Mouse (Mus musculus) 3T3-L1 (cell line): ENCODE data around the gene Napa.
A peak's percentile ranks its signal among the peaks of the same experiment; 100 is the strongest.

Experiments used
- DNase-seq: peaks from one replicate; pipeline ENCODE4 v3.0.0-alpha.2; 2015; ENCODE audit warnings: low read depth, low spot score

Gene Napa

GRCm38 (mm10) chr7:16130956-16131634 lies 32.8 kb downstream of the Napa start:
- no peak for DNase-seq

GRCm38 (mm10) chr7:16132161-16132581 lies 33.9 kb downstream of the Napa start:
- DNase-seq, result no peak

GRCm38 (mm10) chr7:16132926-16133325 lies 34.7 kb downstream of the Napa start:
- DNase-seq, result no peak

- DNase-seq, result no peak
Observed at GRCm38 (mm10) chr7:16133691-16134090, 35.4 kb downstream of the Napa start.

DNA sequence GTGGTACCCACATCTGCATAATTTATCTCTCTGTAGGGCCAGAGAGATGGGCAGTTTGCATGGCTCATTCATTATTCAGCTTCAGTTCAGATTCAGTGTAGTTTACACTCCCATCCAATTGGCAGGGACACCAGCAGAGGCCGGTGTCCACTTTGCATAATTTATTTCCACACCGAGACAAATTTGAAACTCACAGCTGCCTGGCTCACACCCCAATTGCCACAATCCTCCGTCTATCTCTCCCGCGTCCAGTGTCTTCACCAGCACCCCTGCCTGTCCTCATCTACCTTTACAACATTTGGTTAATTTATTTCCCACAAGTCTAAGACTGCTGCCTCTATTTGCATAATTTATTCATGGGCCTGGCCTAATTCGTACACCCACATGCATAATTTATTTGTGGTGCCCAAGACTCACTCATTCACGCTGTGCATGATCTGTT lies 36.7 kb downstream of the Napa start:
- no peak for DNase-seq

- DNase-seq, result no peak
Observed at GRCm38 (mm10) chr7:16146489-16147410, 48.5 kb downstream of the Napa start.

GRCm38 (mm10) chr7:16147643-16148042 lies 49.4 kb downstream of the Napa start:
- DNase-seq, result peak; percentile 18

DNA sequence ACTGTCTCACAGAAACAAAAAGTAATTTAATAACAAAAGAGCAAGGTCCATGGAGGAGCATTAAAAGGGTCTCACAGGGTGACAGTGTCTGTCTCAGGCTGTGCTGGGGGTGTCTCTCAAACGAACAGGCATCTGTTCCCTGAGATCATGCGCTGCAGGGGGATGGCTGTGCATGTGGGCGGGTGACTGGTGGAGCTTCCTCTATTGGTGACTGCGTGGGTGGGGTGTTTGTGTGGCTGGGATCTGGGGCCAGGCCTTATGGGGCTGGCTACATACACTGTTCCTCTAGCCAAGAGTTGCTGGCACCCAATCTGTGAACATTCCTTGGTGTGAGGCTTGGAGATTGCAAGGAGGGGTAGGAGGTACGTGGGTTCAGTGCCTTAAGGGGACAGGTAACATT lies 51.0 kb downstream of the Napa start:
- no peak for DNase-seq

DNA sequence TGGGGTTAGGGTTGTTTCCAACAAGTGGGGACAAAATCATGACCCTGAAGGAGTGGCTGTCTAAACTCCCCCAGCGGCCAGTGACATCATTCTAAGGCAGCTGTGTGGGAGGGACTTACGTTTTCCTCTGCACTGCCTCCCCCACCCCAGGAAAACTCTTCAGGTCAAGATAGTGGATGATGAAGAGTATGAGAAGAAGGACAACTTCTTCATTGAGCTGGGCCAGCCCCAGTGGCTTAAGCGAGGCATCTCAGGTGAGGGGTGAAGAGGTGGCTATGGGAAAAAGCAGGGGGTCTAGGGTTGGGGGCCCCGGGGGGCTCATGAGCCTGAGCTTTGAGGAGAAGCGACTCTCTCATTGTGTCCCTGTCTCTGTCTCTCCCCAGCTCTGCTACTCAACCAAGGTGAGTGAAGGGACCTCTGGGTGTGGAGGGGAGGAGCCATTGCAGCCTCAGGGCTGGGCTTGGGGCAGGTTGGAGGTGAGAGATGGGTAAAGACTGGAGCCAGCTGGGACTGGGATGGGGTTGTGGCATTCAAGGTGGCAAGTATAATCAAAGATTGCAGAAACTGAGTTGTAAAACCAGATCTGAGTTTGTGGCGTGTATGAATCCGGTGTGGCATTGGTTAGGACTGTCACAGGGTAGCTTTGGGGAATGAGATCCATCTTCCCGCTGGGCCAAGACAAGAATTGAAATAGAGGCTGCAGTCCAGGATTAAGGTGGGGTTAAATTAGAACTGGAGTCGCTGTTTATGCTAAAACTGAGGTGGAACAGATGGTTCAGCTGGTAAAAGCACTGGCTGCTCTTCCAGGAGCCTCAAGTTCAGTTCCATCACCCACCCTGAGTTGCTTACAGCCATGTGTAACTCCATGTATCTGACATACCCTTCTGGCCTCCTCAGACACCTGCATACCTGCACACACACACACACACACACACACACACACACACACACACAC lies 52.2 kb downstream of the Napa start:
- DNase-seq, result no peak

DNA sequence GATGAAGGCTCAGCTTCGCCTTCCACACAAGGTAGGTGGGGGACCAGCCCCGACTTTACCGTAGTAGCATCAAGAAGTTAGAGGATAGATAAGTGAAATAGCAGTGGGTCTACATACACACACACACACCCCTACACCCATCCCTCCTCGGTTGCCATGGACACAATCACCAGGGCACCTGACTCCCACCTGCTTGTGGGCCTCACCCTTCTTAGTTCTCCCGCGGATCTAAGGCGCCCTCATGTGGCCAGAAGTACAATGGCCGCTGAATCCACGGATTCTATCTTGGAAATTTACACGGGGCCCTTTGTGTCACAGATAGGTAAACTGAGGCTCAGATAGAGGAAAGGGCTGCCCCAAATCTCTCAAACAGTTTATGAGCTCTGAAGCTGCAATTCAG lies 55.3 kb downstream of the Napa start:
- DNase-seq, result peak; percentile 54

DNA sequence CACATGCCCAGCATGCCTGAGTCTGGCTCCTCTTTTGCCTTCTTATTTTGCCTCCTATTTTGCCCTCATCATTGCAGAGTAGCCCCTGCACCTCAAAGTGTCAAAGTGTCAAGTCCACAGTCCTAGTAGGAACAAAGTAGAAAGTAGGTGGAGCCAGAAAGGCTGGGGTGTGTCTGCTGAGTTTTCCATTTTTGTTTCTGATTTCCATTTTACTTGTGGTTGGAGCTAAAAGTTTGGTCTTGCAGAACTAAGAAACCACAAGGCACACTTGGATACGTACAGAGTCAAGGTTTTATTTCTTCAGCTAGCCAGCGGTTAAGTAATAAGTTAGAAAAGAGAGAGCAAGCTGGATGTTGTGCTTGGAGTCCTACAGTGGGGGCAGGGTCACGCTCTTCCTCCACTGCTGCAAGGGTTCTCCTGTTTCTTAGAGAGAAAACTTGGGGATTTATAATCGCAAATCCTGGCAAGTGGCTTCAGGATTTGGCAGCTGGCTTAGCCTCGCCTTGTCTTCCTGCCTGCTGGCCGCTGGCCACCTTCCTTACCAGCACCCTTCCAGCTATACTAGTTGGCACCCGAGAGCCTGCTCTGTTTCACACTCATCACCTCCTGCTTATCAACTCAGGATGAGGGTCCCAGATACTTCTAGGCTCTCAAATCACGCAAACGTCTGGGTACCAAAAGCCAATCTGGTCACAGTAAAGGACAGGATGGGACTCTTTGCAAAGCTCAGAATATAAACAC lies 57.0 kb downstream of the Napa start:
- DNase-seq, result peak; percentile 18

DNA sequence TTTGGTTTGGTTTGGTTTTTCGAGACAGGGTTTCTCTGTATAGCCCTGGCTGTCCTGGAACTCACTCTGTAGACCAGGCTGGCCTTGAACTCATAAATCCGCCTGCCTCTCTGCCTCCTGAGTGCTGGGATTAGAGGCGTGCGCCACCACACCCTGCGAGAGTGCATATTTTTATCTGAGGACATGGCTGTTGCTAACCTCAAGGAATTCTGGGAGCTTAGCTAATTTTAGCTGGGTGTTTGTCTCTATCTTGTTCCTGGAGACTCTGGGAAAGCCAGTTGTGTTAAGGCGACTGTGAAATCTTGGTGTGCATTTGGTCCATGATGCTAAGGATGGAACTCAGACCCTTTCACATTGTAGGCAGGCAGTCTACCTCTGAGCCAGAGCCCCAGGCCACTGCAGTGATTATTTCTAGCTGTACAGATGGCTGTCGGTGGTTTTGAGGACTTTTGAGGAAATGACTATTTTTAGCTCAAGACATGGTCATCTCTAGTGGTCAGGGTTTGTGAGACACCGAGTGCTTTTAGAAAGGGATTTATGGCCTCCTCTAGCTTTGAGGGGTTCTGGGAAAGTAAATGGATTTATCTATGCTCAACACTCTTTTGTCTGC lies 58.0 kb downstream of the Napa start:
- DNase-seq, result peak; percentile 3

DNA sequence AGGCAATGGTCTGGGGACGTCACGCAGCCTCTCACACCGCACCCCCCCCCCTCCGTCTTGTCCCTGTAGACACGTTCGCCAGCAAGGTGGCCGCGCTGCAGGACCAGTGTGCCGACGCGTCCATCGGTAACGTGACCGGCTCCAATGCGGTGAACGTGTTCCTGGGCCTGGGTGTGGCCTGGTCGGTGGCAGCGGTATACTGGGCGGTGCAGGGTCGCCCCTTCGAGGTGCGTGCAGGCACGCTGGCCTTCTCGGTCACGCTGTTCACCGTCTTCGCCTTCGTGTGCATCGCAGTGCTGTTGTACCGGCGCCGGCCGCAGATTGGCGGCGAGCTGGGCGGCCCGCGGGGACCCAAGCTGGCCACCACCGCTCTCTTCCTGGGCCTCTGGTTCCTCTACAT lies 60.5 kb downstream of the Napa start:
- no peak for DNase-seq

DNA sequence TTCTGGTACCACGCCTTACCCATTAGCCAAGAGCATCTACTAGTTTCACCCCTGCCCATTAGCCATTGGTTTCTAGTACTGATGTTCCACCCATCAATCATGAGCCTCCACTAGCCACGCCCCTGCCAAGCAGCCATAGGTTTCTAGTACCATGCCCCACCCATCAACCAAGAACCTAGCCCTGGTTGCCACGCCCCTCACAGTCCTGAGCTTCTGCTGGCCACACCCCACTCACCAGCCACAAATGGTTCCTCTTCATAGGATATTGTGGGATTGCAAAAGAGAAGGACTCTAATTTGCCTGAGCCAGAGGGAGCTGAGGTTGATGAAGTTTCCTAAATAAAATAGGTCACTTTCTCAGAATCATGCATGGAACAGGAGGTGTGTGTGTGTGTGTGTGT lies 62.4 kb downstream of the Napa start:
- DNase-seq, result no peak

DNA sequence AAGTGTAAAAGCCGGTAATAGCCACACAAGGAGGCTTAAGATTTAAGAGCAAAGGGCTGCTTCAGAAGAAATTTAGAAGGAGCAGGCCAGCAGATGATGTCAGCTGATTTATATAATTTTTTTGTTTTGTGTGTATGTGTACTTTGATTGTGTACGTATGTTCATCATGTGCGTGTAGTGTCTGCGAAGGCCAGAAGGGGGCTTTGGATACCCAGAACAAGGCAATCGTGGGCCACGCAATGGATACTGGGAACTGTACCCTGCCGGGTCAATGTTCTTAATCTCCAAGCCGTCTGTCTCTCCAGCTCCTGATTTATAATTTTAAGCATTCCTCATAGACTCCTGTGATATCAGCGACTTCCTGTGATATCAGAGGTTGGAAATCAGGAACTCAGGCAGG lies 63.0 kb downstream of the Napa start:
- DNase-seq, result no peak

GRCm38 (mm10) chr7:16162036-16162435 lies 63.8 kb downstream of the Napa start:
- DNase-seq, result no peak
